Mouse (Mus musculus) lung, embryonic 14.5 days (tissue): ENCODE measurements around the gene Myo9a. TPM values are rescaled to one million over a fixed set of nuclear protein-coding genes. Genes with fewer than 3 reads are reported as not detected.
"Not testable (repeated sequence)": the region's sequence is repeated elsewhere in the genome, so short reads cannot be mapped to it uniquely, and the experiment has no call there.

ENCODE experiments used
- ATAC-seq: fragments of 200-750 bp; cut with Nextera tagmentation; 2 replicates; pipeline ENCODE4 v1.8.0; 2017; ENCODE audit warnings: mild to moderate bottlenecking, moderate TSS enrichment, moderate library complexity; ENCODE audit not compliant: insufficient read depth
- DNase-seq: peaks from one replicate; pipeline ENCODE4 v3.0.0-alpha.2; 2015
- H3K27ac ChIP-seq: fragments of 300-500 bp; sonication (generic); 2 replicates; pipeline ENCODE4 v1.5.1; 2014; ENCODE audit warnings: low read depth, mild to moderate bottlenecking, moderate library complexity
- H3K27me3 ChIP-seq: fragments of 300-500 bp; sonication (generic); 2 replicates; pipeline ENCODE4 v1.6.1; 2014; ENCODE audit warnings: low read length, control low read depth; ENCODE audit not compliant: insufficient read depth
- H3K36me3 ChIP-seq: fragments of 300-500 bp; sonication (generic); 2 replicates; pipeline ENCODE4 v1.6.1; 2014; ENCODE audit warnings: control low read depth; ENCODE audit not compliant: insufficient read depth
- H3K4me1 ChIP-seq: fragments of 300-500 bp; sonication (generic); 2 replicates; pipeline ENCODE4 v1.6.1; 2014; ENCODE audit warnings: antibody characterized with exemption, control low read depth; ENCODE audit not compliant: insufficient read depth
- H3K4me2 ChIP-seq: fragments of 300-500 bp; sonication (generic); 2 replicates; pipeline ENCODE4 v1.6.1; 2014; ENCODE audit warnings: mild to moderate bottlenecking
- H3K4me3 ChIP-seq: fragments of 300-500 bp; sonication (generic); 2 replicates; pipeline ENCODE4 v1.5.1; 2014; ENCODE audit warnings: low read depth, low read length
- H3K9ac ChIP-seq: fragments of 300-500 bp; sonication (generic); 2 replicates; pipeline ENCODE4 v1.6.1; 2014
- H3K9me3 ChIP-seq: fragments of 300-500 bp; sonication (generic); 2 replicates; pipeline ENCODE4 v1.6.1; 2016; ENCODE audit warnings: low read depth, low read length, control low read depth
- CTCF ChIP-seq: IDR thresholded peaks from 2 replicates; pipeline ENCODE4 v1.5.1; 2016; ENCODE audit warnings: antibody characterized with exemption, low read depth
- WGBS: fragments of 180-500 bp; shearing (Covaris S2); extraction: QIAGEN DNeasy Blood & Tissue Kit; methylation state at CpG from one replicate; pipeline ENCODE4 v1.1.7; 2014; 5-methylcytosine and 5-hydroxymethylcytosine counted together
- polyA plus RNA-seq: library from polyadenylated mRNA; unstranded; fragments of >200 nt; fragmentation: Nextera tagmentation; extraction: Ambion mirVana; gene quantifications from 2 replicates; pipeline ENCODE4 v1.2.1, GENCODE M21; 2014

The Myo9a gene
- polyA plus RNA-seq, 1 experiment from 2014 or later = 17.6 TPM

- ATAC-seq (no peak), DNase-seq (no peak)
- peaks cover 18% of the 10 kb centered on the region for H3K36me3 ChIP-seq
- H3K4me1 ChIP-seq = no peaks in the 10 kb centered on the region
- H3K4me2 ChIP-seq = no peak overlapping the region
- no peak overlapping the region for H3K4me3 ChIP-seq
- H3K9ac ChIP-seq = no peak overlapping the region
- H3K27me3 ChIP-seq = no peaks in the 10 kb centered on the region
- H3K27ac ChIP-seq = no peak overlapping the region
- TF ChIP-seq CTCF = no peak
- no peaks in the 10 kb centered on the region for H3K9me3 ChIP-seq
Measured at GRCm38 (mm10) chr9:59884551-59884950, 133.9 kb downstream of the Myo9a start.

- 79% methylated on average over 1 of the region's 1 CpGs for WGBS
- Histone ChIP-seq H3K4me3 (no peak overlapping the region), H3K4me2 (no peak overlapping the region), H3K27ac (no peak overlapping the region), H3K9me3 (no peaks in the 10 kb centered on the region), H3K36me3 (peaks cover 25% of the 10 kb centered on the region), H3K4me1 (no peaks in the 10 kb centered on the region), H3K27me3 (no peaks in the 10 kb centered on the region), H3K9ac (no peak overlapping the region)
- DNase-seq = no peak
- TF ChIP-seq CTCF = no peak
- ATAC-seq = no peak
Measured at GRCm38 (mm10) chr9:59903382-59903781, 152.7 kb downstream of the Myo9a start.

GRCm38 (mm10) chr9:59914761-59915160 lies 164.1 kb downstream of the Myo9a start:
- TF ChIP-seq CTCF = no peak
- ATAC-seq (no peak), DNase-seq (no peak)
- Histone ChIP-seq H3K9me3 (no peaks in the 10 kb centered on the region), H3K9ac (no peak overlapping the region), H3K36me3 (peaks cover 20% of the 10 kb centered on the region; the same call in 1 of the 2 replicates), H3K4me2 (no peak overlapping the region), H3K4me1 (no peaks in the 10 kb centered on the region), H3K27me3 (no peaks in the 10 kb centered on the region), H3K4me3 (no peak overlapping the region), H3K27ac (no peak overlapping the region)
- 83% methylated on average over 1 of the region's 1 CpGs for WGBS

- WGBS = 71% methylated on average over 3 of the region's 3 CpGs
- Histone ChIP-seq H3K36me3 (peaks cover 14% of the 10 kb centered on the region; the same call in 1 of the 2 replicates), H3K4me3 (no peak overlapping the region), H3K27ac (no peak overlapping the region), H3K4me2 (no peak overlapping the region), H3K9me3 (peaks cover 7% of the 10 kb centered on the region; the same call in 1 of the 2 replicates), H3K27me3 (no peaks in the 10 kb centered on the region), H3K9ac (no peak overlapping the region), H3K4me1 (no peaks in the 10 kb centered on the region)
- no peak for ATAC-seq
- no peak for TF ChIP-seq CTCF
- no peak for DNase-seq
Measured at GRCm38 (mm10) chr9:59930248-59930647, 179.6 kb downstream of the Myo9a start.

GRCm38 (mm10) chr9:59935866-59936265 lies 185.2 kb downstream of the Myo9a start:
- H3K27me3 ChIP-seq = not testable (repeated sequence)

GRCm38 (mm10) chr9:59938529-59938928 lies 187.8 kb downstream of the Myo9a start:
- Histone ChIP-seq H3K4me2 (no peak overlapping the region), H3K4me1 (no peaks in the 10 kb centered on the region; the same call in 1 of the 2 replicates), H3K4me3 (no peak overlapping the region), H3K36me3 (no peaks in the 10 kb centered on the region), H3K9me3 (no peaks in the 10 kb centered on the region), H3K27ac (no peak overlapping the region), H3K27me3 (no peaks in the 10 kb centered on the region), H3K9ac (no peak overlapping the region)
- DNase-seq = no peak
- TF ChIP-seq CTCF = no peak
- ATAC-seq = no peak
- WGBS = 80% methylated on average over 8 of the region's 8 CpGs

More at GRCm38 (mm10) chr9:59935866-59936265, 185.2 kb downstream of the Myo9a start:
- not testable (repeated sequence) for H3K27ac ChIP-seq, H3K9ac ChIP-seq, H3K4me2 ChIP-seq, ATAC-seq, H3K4me3 ChIP-seq, H3K9me3 ChIP-seq, DNase-seq, H3K36me3 ChIP-seq, H3K4me1 ChIP-seq
- WGBS = 70% methylated on average over 8 of the region's 8 CpGs

- H3K36me3 ChIP-seq = no peaks in the 10 kb centered on the region
- DNase-seq = no peak
- H3K9ac ChIP-seq = no peak overlapping the region
- no peaks in the 10 kb centered on the region for H3K27me3 ChIP-seq
- H3K4me2 ChIP-seq = peak overlapping the region; percentile 33
- H3K27ac ChIP-seq = no peak overlapping the region
- no peak for ATAC-seq
- TF ChIP-seq CTCF = no peak
- no peaks in the 10 kb centered on the region for H3K9me3 ChIP-seq
- WGBS = 25% methylated on average over 2 of the region's 2 CpGs
- no peaks in the 10 kb centered on the region; the same call in 1 of the 2 replicates for H3K4me1 ChIP-seq
- no peak overlapping the region for H3K4me3 ChIP-seq
Measured at GRCm38 (mm10) chr9:59939691-59940090, 189.0 kb downstream of the Myo9a start.
